Mouse (Mus musculus): ENCODE results near the gene Slc25a28.

Gene Slc25a28

GRCm38 (mm10) chr19:43630466-43631251 is 44.0 kb downstream of the Slc25a28 start:
- peak; percentile 84 for DNase-seq (ENCODE audit: low spot score)

GRCm38 (mm10) chr19:43629088-43629487 is 45.6 kb downstream of the Slc25a28 start:
- no peak for DNase-seq (ENCODE audit: low spot score)

GRCm38 (mm10) chr19:43627345-43627744 is 47.3 kb downstream of the Slc25a28 start:
- DNase-seq (ENCODE audit: low spot score) = no peak

- no peak for DNase-seq (ENCODE audit: low spot score)
Measured at GRCm38 (mm10) chr19:43626160-43626559, 48.5 kb downstream of the Slc25a28 start.

GRCm38 (mm10) chr19:43623913-43624312 is 50.8 kb downstream of the Slc25a28 start:
- DNase-seq (ENCODE audit: low spot score) = peak; percentile 50

DNA sequence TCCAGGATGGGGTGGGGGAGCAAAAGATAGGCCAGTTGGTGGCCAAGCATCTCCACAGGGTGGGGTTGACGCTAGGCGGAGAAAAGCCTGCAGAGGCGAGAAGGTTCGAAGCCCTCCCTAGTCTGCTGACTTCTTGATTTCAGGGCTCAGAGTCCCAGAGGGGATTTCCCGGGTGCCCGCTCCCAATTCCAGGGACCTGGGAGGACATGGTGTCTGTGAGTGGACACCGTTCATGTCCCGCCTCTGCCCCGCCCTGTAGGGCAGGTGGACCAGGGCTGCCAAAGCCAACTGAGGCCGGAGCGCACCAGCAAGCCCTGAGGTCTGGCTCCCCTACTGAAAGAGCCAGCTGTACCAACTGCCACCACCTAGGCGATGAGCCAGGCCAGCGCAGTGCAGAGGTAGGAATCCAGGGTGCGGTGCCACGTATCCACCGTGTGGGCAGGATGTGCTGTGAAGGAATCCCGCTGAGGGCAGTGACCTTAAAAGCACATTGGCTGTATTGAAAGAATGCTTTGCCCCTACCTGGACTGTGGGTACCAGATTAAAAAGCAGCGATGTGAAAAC is 54.7 kb downstream of the Slc25a28 start:
- no peak for DNase-seq (ENCODE audit: low spot score)

GRCm38 (mm10) chr19:43618505-43619030 is 56.1 kb downstream of the Slc25a28 start:
- DNase-seq (ENCODE audit: low spot score) = no peak

DNA sequence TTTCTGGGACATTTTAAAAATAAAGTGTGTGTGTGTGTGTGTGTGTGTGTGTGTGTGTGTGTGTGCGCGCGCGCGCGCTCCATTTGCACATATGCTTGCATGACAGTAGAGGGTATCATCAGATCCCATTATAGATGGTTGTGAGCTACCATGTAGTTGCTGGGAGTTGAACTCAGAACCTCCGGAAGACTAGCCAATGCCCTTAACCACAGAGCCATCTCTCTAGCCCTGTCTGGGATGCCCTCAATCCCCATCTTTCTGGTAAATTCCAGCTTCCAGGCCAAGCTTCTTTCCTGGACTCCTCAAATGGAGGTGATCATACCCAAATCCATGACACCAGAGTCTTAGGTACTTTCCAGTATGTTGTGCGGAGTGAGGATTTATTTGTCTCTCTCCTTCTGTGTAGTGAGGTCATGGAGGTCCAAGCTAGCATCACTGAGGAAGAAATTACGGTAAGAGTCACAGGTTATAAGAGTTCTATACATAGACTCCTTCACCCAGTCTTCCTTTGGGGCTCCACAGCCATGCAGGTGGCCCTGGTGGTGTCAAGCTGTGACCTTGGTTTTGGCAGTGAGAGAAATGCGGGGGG is 56.8 kb downstream of the Slc25a28 start:
- DNase-seq (ENCODE audit: low spot score) = no peak

GRCm38 (mm10) chr19:43616889-43617288 is 57.8 kb downstream of the Slc25a28 start:
- no peak for DNase-seq (ENCODE audit: low spot score)

DNA sequence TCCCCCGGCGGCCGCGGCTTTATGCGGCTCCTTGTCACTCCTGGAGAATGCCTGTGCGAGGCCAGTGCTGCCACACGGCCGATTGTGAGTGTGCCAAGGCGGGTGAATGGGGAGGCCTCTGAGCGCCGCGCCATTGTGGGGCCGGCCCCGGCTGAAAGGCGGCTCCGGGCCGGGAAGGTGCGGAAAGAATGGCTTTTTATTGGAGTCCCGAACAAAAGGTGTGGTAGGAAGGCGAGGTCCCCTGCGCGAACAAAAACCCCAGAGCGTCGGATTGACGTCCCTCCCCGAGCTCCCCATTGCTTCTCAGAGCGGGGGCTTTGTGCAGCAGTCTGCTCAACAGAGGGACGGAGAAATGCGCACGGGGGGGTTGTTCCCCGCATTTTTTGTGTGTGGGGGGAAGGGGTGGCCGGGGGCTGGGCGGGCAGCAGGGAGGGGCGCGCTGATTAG is 58.2 kb downstream of the Slc25a28 start:
- no peak for DNase-seq (ENCODE audit: low spot score)

DNA sequence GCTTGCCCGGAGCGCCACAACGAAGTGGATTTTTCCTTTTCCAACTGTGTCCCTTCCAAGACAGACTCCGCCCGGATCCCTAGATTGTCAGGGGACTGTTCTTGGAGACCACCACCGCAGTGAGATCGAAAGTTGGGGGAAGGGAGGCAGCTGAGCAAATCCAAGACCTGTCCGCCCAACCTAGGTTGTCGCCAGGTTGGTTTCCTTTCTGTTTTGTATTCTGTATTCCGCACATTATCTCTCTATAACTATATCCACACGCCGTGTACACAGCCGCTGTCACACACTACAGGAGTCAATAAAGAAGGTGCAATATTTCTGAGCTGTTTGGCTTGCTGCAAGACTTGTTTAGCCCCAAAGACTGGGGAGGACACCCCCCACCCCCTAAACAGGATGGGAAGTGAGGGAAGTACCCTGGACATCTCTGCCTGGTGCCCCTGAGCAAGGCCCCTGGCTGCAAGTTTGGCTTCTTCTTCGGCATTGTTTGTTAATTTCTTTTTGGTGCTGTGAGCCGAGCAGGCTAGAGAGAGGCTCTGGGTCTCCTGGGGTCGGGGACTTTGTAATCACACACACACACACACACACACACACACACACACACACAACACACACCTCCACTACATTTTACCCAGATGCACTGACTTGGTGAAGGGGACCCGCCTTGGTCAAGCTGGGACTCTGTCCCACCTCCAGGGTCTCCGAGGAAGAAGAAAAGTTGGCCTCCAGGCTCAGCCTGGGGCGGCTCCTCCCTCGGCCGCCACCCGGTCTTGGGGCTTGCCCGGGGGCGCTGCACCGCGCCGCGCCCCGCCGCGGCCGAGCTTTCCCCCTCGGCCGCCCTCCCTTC is 58.9 kb downstream of the Slc25a28 start:
- no peak for DNase-seq (ENCODE audit: low spot score)

DNA sequence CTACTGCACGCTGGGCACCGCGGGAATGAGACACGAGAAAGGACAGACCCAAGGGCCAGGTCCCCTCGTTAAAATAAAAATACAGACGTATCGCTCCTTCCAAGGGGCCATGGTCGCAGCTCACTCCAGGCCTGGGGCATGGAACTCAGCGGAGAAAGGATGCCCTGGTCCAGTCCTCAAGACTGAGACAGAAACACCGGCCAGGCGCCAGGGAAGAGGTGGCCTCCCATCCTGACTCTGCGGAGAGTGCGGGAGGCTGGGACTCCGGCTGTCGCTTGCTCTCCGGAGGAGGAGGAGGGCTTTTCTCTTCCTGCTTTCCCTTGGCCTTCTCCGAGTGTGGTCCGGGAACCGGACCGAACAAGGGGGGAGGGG is 59.6 kb downstream of the Slc25a28 start:
- DNase-seq (ENCODE audit: low spot score) = no peak

GRCm38 (mm10) chr19:43614341-43615073 is 60.2 kb downstream of the Slc25a28 start:
- DNase-seq (ENCODE audit: low spot score) = no peak

Data from layer of hippocampus, adult 11-12 months (tissue).